Mouse (Mus musculus) CH12.LX (cell line): ENCODE data around the gene Eif4h.

Experiments
- BHLHE40 ChIP-seq: IDR thresholded peaks from 2 replicates; pipeline ENCODE4 v1.6.1; 2011; ENCODE audit warnings: mild to moderate bottlenecking, low read depth, low read length, improper control_type of control experiment
- CHD2 ChIP-seq: IDR thresholded peaks from 2 replicates; pipeline ENCODE4 v1.6.1; 2011; ENCODE audit warnings: low read length, improper control_type of control experiment
- CTCF ChIP-seq, 2 experiments: IDR thresholded peaks in 1 of 2; conservative IDR thresholded peaks in 1 of 2; 2 replicates each; pipeline ENCODE4 v1.5.1; 2011 to 2012; ENCODE audit warnings: low read depth in 2 of 2, low read length in 2 of 2, improper control_type of control experiment in 1 of 2, inconsistent platforms in 1 of 2, mild to moderate bottlenecking in 1 of 2, moderate library complexity in 1 of 2
- E2F4 ChIP-seq: IDR thresholded peaks from 2 replicates; pipeline ENCODE4 v1.6.1; 2011; ENCODE audit warnings: low read depth, low read length, improper control_type of control experiment; ENCODE audit not compliant: insufficient replicate concordance
- EP300 ChIP-seq: IDR thresholded peaks from 2 replicates; pipeline ENCODE4 v1.6.1; 2011; ENCODE audit warnings: low read length, improper control_type of control experiment
- KAT2A ChIP-seq: IDR thresholded peaks from 2 replicates; pipeline ENCODE4 v1.6.1; 2012; ENCODE audit warnings: low read length, improper control_type of control experiment, inconsistent platforms; ENCODE audit not compliant: insufficient replicate concordance
- MAZ ChIP-seq: IDR thresholded peaks from 2 replicates; pipeline ENCODE4 v1.6.1; 2012; ENCODE audit warnings: low read depth, mild to moderate bottlenecking, inconsistent platforms, low read length, improper control_type of control experiment, moderate library complexity
- NRF1 ChIP-seq: IDR thresholded peaks from 2 replicates; pipeline ENCODE4 v1.6.1; 2014; ENCODE audit warnings: low read depth, mild to moderate bottlenecking, inconsistent platforms, low read length, improper control_type of control experiment, moderate library complexity
- POLR2A ChIP-seq: IDR thresholded peaks from 2 replicates; pipeline ENCODE4 v1.6.1; 2011; ENCODE audit warnings: low read depth, mild to moderate bottlenecking, improper control_type of control experiment, low read length
- RAD21 ChIP-seq: IDR thresholded peaks from 2 replicates; pipeline ENCODE4 v1.6.1; 2011; ENCODE audit warnings: low read depth, mild to moderate bottlenecking, low read length, improper control_type of control experiment, moderate library complexity
- USF1 ChIP-seq: IDR thresholded peaks from 2 replicates; pipeline ENCODE4 v1.6.1; 2014; ENCODE audit warnings: low read depth, mild to moderate bottlenecking, inconsistent platforms, low read length, improper control_type of control experiment
- ZKSCAN1 ChIP-seq: IDR thresholded peaks from 2 replicates; pipeline ENCODE4 v1.6.1; 2012; ENCODE audit warnings: low read depth, inconsistent platforms, low read length, improper control_type of control experiment, borderline replicate concordance
- ZMIZ1 ChIP-seq: IDR thresholded peaks from 2 replicates; pipeline ENCODE4 v1.6.1; 2012; ENCODE audit warnings: low read depth, mild to moderate bottlenecking, inconsistent platforms, low read length, improper control_type of control experiment
- ZNF384 ChIP-seq: IDR thresholded peaks from 2 replicates; pipeline ENCODE4 v1.6.1; 2012; ENCODE audit warnings: low read depth, low read length, improper control_type of control experiment, inconsistent platforms

DNA sequence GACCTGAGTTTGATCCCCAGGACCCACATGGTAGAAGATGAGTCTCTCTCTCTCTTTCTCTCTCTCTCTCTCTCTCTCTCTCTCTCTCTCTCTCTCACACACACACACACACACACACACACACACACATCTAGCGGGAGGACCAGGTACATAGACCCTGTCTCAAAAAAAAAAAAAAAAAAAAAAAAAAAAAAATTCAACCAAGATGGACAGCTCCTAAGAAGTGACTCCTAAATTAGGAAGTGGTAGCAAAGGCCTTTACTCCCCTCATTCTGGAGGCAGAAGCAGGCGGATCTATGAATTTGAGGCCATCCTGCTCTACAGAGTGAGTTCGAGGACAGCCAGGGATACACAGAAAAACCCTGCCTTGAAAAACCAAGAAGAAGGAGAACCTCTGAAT lies 1.1 kb upstream of the Eif4h start:
- no peak for TF ChIP-seq E2F4
- TF ChIP-seq RAD21: no peak
- TF ChIP-seq POLR2A: no peak
- no peak for TF ChIP-seq EP300
- TF ChIP-seq CHD2: no peak
- TF ChIP-seq CTCF (conservative IDR thresholded peaks at IDR 0.05 in 1 of 2, IDR thresholded peaks at IDR 0.05 in 1 of 2; ENCODE audit: low read depth in 2 of 2, low read length in 2 of 2): no peak
- TF ChIP-seq BHLHE40: no peak
- TF ChIP-seq MAZ: no peak
- TF ChIP-seq KAT2A: no peak
- no peak for TF ChIP-seq NRF1
- no peak for TF ChIP-seq ZKSCAN1
- peak; percentile 59 for TF ChIP-seq ZNF384
- TF ChIP-seq USF1: no peak
- no peak for TF ChIP-seq ZMIZ1
